Mouse (Mus musculus) bone marrow macrophage, adult 2 months (primary cell): ENCODE results near the gene Rbms1. TPM values are rescaled to one million over a fixed set of nuclear protein-coding genes. Genes with fewer than 3 reads are reported as not detected.

Experiments
- H3K27ac ChIP-seq: 2 replicates; pipeline ENCODE4 v1.5.1; 2012; ENCODE audit warnings: low read depth, low read length; ENCODE audit not compliant: insufficient read depth
- H3K4me1 ChIP-seq: 2 replicates; pipeline ENCODE4 v1.6.1; 2012; ENCODE audit warnings: low read length; ENCODE audit not compliant: control insufficient read depth, insufficient read depth
- H3K4me3 ChIP-seq: 2 replicates; pipeline ENCODE4 v1.5.1; 2012; ENCODE audit warnings: mild to moderate bottlenecking, low read length, moderate library complexity; ENCODE audit not compliant: insufficient read depth
- CTCF ChIP-seq: IDR thresholded peaks from 2 replicates; pipeline ENCODE4 v1.5.1; 2012; ENCODE audit warnings: low read depth, mild to moderate bottlenecking, low read length, moderate library complexity
- POLR2A ChIP-seq: IDR thresholded peaks from 2 replicates; pipeline ENCODE4 v1.6.1; 2012; ENCODE audit warnings: mild to moderate bottlenecking, low read depth, low read length, borderline replicate concordance
- polyA plus RNA-seq: library from polyadenylated mRNA; stranded (reverse); fragments of >200 nt; gene quantifications from 2 replicates; pipeline ENCODE4 v1.2.4, GENCODE M21; 2012; ENCODE audit not compliant: missing spikeins, insufficient read depth, insufficient read length

Gene Rbms1
- polyA plus RNA-seq, 1 experiment: 111 TPM

DNA sequence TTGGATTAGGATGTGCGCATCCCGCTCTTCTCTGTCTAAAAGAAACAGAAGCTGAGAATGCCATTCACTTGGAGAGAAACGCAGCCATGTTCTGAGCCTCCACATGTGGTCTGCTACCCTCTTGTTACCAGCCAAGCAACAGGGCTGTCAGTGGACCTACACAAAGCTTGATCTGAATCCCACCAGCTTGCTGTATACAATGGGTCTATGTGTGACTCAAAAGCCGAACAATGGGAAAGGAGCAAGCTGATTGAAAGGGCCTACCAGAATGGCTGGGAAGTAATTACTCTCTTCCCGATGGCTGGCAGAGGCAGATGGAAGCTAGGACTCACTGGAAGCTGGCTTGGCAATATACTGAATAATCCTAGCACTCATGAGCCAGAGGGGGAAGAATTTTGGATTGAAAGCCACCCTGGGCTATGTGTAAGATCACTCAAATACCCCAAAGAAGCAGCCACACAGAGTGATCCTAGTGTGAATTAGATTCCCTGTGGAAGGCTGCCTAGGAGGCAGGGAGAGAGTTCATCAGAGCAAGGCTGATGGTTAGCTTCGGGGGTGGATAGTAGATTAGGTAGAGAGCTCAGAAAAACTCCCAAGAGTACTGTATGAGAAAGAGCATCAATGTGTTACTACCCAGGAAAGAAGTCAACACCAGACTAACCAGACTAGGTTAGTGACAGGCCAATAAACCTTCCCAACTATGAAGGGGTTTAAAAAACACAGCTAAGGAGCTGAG, 174.7 kb downstream of the Rbms1 start:
- Histone ChIP-seq H3K4me1 (no peaks in the 10 kb centered on the region), H3K27ac (no peak overlapping the region), H3K4me3 (no peak overlapping the region)
- TF ChIP-seq CTCF (no peak), POLR2A (no peak)

DNA sequence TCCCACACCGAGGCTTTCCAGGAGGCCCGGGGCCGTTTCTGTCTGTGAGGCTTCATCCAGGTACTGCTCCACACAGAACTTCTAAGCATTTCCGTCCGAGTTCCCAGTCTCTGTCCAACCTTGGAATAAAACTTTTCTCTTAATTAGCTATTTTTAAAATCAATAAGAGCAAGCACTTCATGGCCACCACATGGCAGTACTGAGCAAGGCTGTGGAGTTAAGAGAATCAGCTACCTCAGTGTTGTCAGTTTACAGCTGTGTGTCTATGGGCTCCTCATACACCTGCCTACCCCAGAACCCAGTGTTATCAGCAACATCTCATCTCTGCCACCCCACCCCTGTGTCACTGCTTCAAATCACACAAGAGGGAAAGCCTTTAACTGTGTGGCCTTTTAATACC, 175.9 kb downstream of the Rbms1 start:
- no peaks in the 10 kb centered on the region for H3K4me1 ChIP-seq
- H3K27ac ChIP-seq: no peak overlapping the region
- no peak overlapping the region for H3K4me3 ChIP-seq
- TF ChIP-seq POLR2A: no peak
- no peak for TF ChIP-seq CTCF

GRCm38 (mm10) chr2:60786289-60786688, 176.7 kb downstream of the Rbms1 start:
- Histone ChIP-seq H3K4me1 (no peaks in the 10 kb centered on the region), H3K27ac (no peak overlapping the region), H3K4me3 (no peak overlapping the region)
- TF ChIP-seq POLR2A: no peak
- TF ChIP-seq CTCF: no peak

- no peak for TF ChIP-seq CTCF
- no peak overlapping the region for H3K4me3 ChIP-seq
- no peak overlapping the region for H3K27ac ChIP-seq
These were observed 188.5 kb downstream of the Rbms1 start for GRCm38 (mm10) chr2:60774501-60774900.

GRCm38 (mm10) chr2:60773592-60773991, 189.4 kb downstream of the Rbms1 start:
- TF ChIP-seq CTCF (no peak), POLR2A (no peak)
- H3K27ac ChIP-seq: no peak overlapping the region
- no peaks in the 10 kb centered on the region for H3K4me1 ChIP-seq
- H3K4me3 ChIP-seq: no peak overlapping the region

More at GRCm38 (mm10) chr2:60774501-60774900, 188.5 kb downstream of the Rbms1 start:
- no peaks in the 10 kb centered on the region for H3K4me1 ChIP-seq

DNA sequence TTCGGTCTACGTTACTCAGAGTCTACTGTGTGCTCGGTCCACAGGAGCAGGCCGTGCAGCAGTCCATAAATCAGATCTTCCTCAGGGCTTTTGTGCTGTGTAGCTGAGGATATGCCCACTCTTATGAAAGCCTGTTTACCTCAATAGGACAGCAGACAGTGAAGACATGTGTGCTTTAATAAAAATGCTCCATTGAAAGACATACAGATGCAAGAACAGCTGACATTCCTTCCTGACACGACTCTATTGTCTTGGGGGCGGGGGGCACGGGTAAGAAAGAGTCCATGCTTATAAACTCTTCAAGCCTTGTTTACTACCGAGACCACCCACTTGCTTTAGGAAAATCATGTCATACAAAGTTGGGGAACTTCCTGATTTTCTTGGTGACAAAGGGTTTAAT, 196.6 kb downstream of the Rbms1 start:
- Histone ChIP-seq H3K27ac (no peak overlapping the region), H3K4me3 (no peak overlapping the region), H3K4me1 (no peaks in the 10 kb centered on the region)
- TF ChIP-seq CTCF: no peak
- no peak for TF ChIP-seq POLR2A

- Histone ChIP-seq H3K4me3 (no peak overlapping the region), H3K4me1 (no peaks in the 10 kb centered on the region), H3K27ac (no peak overlapping the region)
- TF ChIP-seq POLR2A (no peak), CTCF (no peak)
These were observed 206.8 kb downstream of the Rbms1 start for GRCm38 (mm10) chr2:60756218-60756617.

DNA sequence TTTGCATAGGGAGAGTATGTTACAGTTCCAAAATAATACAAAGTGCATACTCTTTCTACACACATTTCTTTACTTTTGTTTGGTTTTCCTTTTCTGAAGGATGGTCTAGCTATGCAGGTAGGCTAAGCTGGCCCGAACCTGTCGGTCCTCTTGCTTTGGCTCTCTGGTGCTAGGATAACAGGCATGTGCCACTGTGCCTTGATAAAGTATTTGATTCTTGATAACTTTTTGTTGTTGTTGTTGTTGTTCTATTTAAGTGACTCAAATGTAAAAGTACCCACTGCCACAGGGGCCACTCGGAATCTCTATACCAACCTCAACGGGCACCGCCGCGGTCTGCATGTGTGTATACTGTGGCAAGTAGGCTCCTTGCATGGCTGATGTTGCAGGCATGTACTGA, 207.9 kb downstream of the Rbms1 start:
- no peak overlapping the region for H3K4me3 ChIP-seq
- TF ChIP-seq CTCF (no peak), POLR2A (no peak)
- no peaks in the 10 kb centered on the region for H3K4me1 ChIP-seq
- no peak overlapping the region for H3K27ac ChIP-seq

DNA sequence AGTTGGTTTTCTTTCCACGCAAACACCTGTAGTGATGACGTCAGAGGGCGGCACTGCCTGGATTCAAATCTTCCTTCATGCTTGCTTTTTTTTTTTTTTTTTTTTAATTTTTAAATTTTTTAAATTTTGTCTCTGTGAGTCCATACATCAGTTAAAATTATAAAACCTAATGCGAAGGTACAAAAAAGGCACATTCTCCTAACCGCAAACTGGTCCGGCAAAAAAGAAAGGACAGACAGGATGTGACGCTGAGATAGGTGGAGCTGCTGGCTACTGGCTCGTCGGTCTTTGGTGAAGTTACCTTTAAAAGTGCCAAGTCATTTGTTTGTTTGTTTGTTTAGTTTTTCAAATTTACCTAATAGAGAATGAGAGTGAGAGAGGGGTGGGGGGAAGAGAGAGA, 211.7 kb downstream of the Rbms1 start:
- H3K4me1 ChIP-seq: peaks cover 3% of the 10 kb centered on the region; the same call in 1 of the 2 replicates
- H3K27ac ChIP-seq: no peak overlapping the region
- no peak overlapping the region for H3K4me3 ChIP-seq
- no peak for TF ChIP-seq CTCF
- TF ChIP-seq POLR2A: no peak

DNA sequence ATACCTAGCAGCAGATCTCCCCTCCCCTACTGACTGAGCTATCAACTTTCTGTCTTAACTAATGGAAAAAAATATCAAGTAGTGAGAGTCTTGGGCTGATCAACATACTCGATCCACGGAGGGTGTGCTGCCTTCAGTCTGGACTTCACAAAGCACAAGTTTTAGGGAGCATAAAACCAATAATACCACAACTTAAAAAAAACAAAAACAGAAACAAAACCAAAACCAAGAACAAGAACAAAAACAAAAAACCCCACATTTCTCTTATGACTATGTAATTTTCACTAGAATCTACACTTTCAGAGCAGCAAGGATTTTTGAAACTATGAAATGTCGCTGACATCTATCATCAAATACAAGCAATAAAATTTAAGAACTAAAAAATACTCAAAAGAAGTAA, 212.4 kb downstream of the Rbms1 start:
- TF ChIP-seq CTCF: no peak
- TF ChIP-seq POLR2A: no peak
- Histone ChIP-seq H3K27ac (no peak overlapping the region), H3K4me3 (no peak overlapping the region), H3K4me1 (peaks cover 3% of the 10 kb centered on the region; the same call in 1 of the 2 replicates)
